Mouse (Mus musculus): Measurements from ENCODE around the gene H2afz.

DNA sequence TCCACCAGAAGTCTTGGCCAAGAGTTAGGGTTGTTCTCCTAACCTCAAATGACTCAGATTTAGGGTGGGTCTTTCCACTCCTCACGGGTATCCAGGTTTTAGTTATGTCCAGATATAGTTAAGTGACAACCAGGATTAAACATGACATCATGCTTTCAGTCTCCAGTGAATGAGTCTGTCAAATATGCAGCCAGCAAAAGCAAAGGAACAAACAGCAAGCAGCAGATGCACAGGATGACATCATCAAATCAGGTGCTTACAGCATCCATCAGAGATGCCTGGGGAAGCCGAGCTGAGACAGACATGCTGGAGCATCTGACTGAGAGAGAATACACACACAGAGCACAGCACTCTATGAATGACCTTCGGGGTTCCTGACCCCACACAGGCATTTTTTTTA lies 9.0 kb upstream of the H2afz start:
- no peak for TF ChIP-seq CTCF (conservative IDR thresholded peaks at IDR 0.05; ENCODE audit: low read length)
- TF ChIP-seq NANOG (IDR thresholded peaks at IDR 0.05; ENCODE audit: borderline replicate concordance, low read length) = no peak
- TF ChIP-seq POU5F1 (IDR thresholded peaks at IDR 0.05; ENCODE audit: borderline replicate concordance, low read length) = no peak

Data from E14TG2a.4 (cell line).